Mouse (Mus musculus) limb, embryonic 12.5 days (tissue): ENCODE results near the gene Gtf2i. TPM values are rescaled to one million over a fixed set of nuclear protein-coding genes. Genes with fewer than 3 reads are reported as not detected.
A peak's percentile ranks its signal among the peaks of the same experiment; 100 is the strongest.

ENCODE experiments used
- ATAC-seq: fragments of 200-750 bp; cut with Nextera tagmentation; 2 replicates; pipeline ENCODE4 v1.8.0; 2017; ENCODE audit warnings: low read depth, moderate TSS enrichment; ENCODE audit not compliant: insufficient number of reproducible peaks, insufficient read depth, low FRiP score, low TSS enrichment
- H3K27ac ChIP-seq: fragments of 300-500 bp; sonication (generic); 2 replicates; pipeline ENCODE4 v1.5.1; 2016; ENCODE audit warnings: mild to moderate bottlenecking, moderate library complexity
- H3K27me3 ChIP-seq: fragments of 300-500 bp; sonication (generic); 2 replicates; pipeline ENCODE4 v1.6.1; 2016; ENCODE audit warnings: mild to moderate bottlenecking, moderate library complexity
- H3K36me3 ChIP-seq: fragments of 300-500 bp; sonication (generic); 2 replicates; pipeline ENCODE4 v1.6.1; 2016; ENCODE audit warnings: mild to moderate bottlenecking, moderate library complexity
- H3K4me1 ChIP-seq: fragments of 300-500 bp; sonication (generic); replicated peaks from 2 replicates; pipeline ENCODE4 v1.6.1; 2016
- H3K4me2 ChIP-seq: fragments of 300-500 bp; sonication (generic); 2 replicates; pipeline ENCODE4 v1.6.1; 2016; ENCODE audit warnings: mild to moderate bottlenecking, moderate library complexity
- H3K4me3 ChIP-seq: fragments of 300-500 bp; sonication (generic); replicated peaks from 2 replicates; pipeline ENCODE4 v1.5.1; 2016; ENCODE audit warnings: mild to moderate bottlenecking
- H3K9ac ChIP-seq: fragments of 300-500 bp; sonication (generic); replicated peaks from 2 replicates; pipeline ENCODE4 v1.6.1; 2016; ENCODE audit warnings: mild to moderate bottlenecking, moderate library complexity
- H3K9me3 ChIP-seq: fragments of 300-500 bp; sonication (generic); 2 replicates; pipeline ENCODE4 v1.6.1; 2016; ENCODE audit warnings: mild to moderate bottlenecking, moderate library complexity
- WGBS: fragments of 180-500 bp; shearing (Covaris S2); methylation state at CpG from one replicate; pipeline ENCODE4 v1.1.7; 2016; 5-methylcytosine and 5-hydroxymethylcytosine counted together
- polyA plus RNA-seq: library from polyadenylated mRNA; unstranded; fragments of >200 nt; fragmentation: Nextera tagmentation; extraction: Ambion mirVana; gene quantifications from 2 replicates; pipeline ENCODE4 v1.2.1, GENCODE M21; 2016

The Gtf2i gene
- polyA plus RNA-seq, 1 experiment from 2014 or later, result 235 TPM

GRCm38 (mm10) chr5:134277109-134277508 lies 37.5 kb downstream of the Gtf2i start:
- Histone ChIP-seq H3K27me3 (no peaks in the 10 kb centered on the region), H3K4me2 (no peak overlapping the region), H3K9me3 (no peaks in the 10 kb centered on the region), H3K4me1 (no peaks in the 10 kb centered on the region), H3K9ac (no peak overlapping the region), H3K27ac (no peak overlapping the region), H3K4me3 (no peak overlapping the region), H3K36me3 (peaks cover 96% of the 10 kb centered on the region)
- WGBS, result 88% methylated on average over 4 of the region's 4 CpGs
- no peak for ATAC-seq

DNA sequence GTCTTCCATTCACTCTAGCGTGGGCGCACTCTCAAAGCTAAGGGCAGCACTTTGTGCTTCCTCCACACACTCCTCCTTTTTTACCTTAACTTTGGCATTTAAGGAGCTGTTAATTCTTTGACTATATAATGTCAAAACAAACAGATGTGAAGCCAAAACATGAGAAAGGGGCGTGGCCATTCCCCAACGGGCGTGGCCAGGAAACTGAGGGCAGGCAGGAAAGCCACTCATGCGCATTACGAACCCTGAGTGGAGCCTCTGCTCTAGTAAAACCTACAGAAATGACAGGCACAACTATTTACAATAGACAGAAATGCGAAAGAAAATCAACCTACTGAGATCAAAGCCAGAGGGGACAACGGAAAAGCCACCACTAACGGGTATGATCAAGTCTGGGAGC lies 39.0 kb downstream of the Gtf2i start:
- H3K4me2 ChIP-seq, result no peak overlapping the region
- no peak overlapping the region for H3K4me3 ChIP-seq
- H3K27ac ChIP-seq, result no peak overlapping the region
- ATAC-seq, result no peak
- no peak overlapping the region for H3K9ac ChIP-seq
- 92% methylated on average over 10 of the region's 10 CpGs for WGBS
- H3K4me1 ChIP-seq, result no peaks in the 10 kb centered on the region
- no peaks in the 10 kb centered on the region for H3K27me3 ChIP-seq
- H3K36me3 ChIP-seq, result peaks cover 97% of the 10 kb centered on the region
- H3K9me3 ChIP-seq, result no peaks in the 10 kb centered on the region

GRCm38 (mm10) chr5:134275021-134275420 lies 39.5 kb downstream of the Gtf2i start:
- 88% methylated on average over 11 of the region's 11 CpGs for WGBS
- ATAC-seq, result no peak
- no peak overlapping the region for H3K27ac ChIP-seq
- no peak overlapping the region for H3K4me3 ChIP-seq
- H3K4me2 ChIP-seq, result no peak overlapping the region
- H3K9me3 ChIP-seq, result no peaks in the 10 kb centered on the region
- H3K9ac ChIP-seq, result no peak overlapping the region
- no peaks in the 10 kb centered on the region for H3K4me1 ChIP-seq
- H3K36me3 ChIP-seq, result peaks cover 97% of the 10 kb centered on the region
- no peaks in the 10 kb centered on the region for H3K27me3 ChIP-seq

DNA sequence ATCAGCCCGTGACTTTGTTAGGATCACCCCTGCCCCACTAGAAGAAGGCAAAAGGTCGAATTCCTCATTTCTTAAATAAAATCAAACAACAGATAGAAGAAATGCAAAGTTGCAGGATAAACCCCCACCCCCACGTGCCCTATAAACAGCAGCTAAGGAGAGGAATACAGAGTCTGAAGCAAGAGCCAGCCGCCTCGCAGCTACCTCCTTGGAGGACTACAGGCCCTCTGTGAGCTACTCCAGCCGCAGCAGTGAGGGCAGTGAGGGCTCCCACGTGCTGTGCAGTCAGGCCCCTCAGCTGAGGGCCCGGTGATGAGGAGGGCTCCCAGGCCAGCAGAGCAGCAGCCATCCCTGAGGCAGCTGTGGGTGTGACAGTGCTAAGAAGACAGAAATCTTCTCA lies 40.8 kb downstream of the Gtf2i start:
- H3K27me3 ChIP-seq, result no peaks in the 10 kb centered on the region
- H3K36me3 ChIP-seq, result peaks cover 96% of the 10 kb centered on the region
- no peak overlapping the region for H3K9ac ChIP-seq
- H3K4me1 ChIP-seq, result no peaks in the 10 kb centered on the region
- H3K4me3 ChIP-seq, result no peak overlapping the region
- 88% methylated on average over 8 of the region's 8 CpGs for WGBS
- H3K9me3 ChIP-seq, result no peaks in the 10 kb centered on the region
- no peak overlapping the region for H3K27ac ChIP-seq
- H3K4me2 ChIP-seq, result no peak overlapping the region
- no peak for ATAC-seq

- Histone ChIP-seq H3K4me3 (no peak overlapping the region), H3K36me3 (peaks cover 96% of the 10 kb centered on the region), H3K9ac (no peak overlapping the region), H3K4me2 (no peak overlapping the region), H3K9me3 (no peaks in the 10 kb centered on the region), H3K27me3 (no peaks in the 10 kb centered on the region), H3K27ac (no peak overlapping the region; the same call in 1 of the 2 replicates), H3K4me1 (no peaks in the 10 kb centered on the region)
- no peak for ATAC-seq
- 81% methylated on average over 11 of the region's 11 CpGs for WGBS
These were observed 41.8 kb downstream of the Gtf2i start for GRCm38 (mm10) chr5:134272761-134273160.

DNA sequence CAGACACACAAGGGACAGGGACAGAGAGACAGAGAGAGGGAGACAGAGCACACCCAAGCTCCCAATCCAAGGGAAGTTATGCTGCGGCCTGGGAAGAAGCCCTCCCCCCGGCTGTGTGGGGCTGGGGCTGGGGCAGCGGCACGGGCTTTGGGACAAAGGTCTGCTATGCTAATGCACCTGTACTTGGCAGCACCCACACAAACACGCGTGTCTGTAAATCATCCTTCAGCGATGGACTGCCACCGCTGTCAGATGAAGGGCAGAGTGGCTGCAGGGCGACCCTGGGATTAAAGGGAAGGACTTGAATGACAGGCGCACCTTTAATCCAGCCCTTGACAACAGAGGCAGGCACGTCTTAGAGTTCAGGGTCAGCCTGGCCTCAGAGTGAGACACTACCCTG lies 43.1 kb downstream of the Gtf2i start:
- H3K4me3 ChIP-seq, result no peak overlapping the region
- ATAC-seq, result no peak
- H3K36me3 ChIP-seq, result peaks cover 96% of the 10 kb centered on the region
- no peak overlapping the region for H3K27ac ChIP-seq
- no peak overlapping the region for H3K4me2 ChIP-seq
- H3K9ac ChIP-seq, result no peak overlapping the region
- no peaks in the 10 kb centered on the region for H3K9me3 ChIP-seq
- H3K27me3 ChIP-seq, result no peaks in the 10 kb centered on the region
- no peaks in the 10 kb centered on the region for H3K4me1 ChIP-seq
- 90% methylated on average over 11 of the region's 11 CpGs for WGBS

DNA sequence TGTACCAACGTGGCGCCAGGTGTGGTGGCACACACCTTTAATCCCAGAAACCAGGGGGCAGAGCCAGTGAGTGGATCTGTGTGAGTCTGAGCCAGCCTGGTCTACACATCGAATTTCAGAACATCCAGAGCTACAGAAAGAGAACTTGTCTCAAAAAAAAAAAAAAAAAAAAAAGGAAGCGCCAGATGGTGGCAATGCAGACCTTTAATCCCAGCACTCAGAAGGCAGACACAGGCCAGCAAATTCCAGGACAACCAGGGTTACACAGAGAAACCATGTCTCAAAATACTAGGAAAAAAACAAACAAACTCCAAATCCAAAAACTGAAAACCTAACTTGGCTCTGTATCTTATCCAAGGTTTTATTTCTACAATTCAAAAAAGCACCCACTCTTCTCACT lies 44.0 kb downstream of the Gtf2i start:
- Histone ChIP-seq H3K4me2 (no peak overlapping the region), H3K27ac (no peak overlapping the region), H3K36me3 (peaks cover 98% of the 10 kb centered on the region), H3K4me3 (no peak overlapping the region), H3K4me1 (no peaks in the 10 kb centered on the region), H3K9me3 (no peaks in the 10 kb centered on the region), H3K27me3 (no peaks in the 10 kb centered on the region), H3K9ac (no peak overlapping the region)
- 91% methylated on average over 4 of the region's 4 CpGs for WGBS
- no peak for ATAC-seq

DNA sequence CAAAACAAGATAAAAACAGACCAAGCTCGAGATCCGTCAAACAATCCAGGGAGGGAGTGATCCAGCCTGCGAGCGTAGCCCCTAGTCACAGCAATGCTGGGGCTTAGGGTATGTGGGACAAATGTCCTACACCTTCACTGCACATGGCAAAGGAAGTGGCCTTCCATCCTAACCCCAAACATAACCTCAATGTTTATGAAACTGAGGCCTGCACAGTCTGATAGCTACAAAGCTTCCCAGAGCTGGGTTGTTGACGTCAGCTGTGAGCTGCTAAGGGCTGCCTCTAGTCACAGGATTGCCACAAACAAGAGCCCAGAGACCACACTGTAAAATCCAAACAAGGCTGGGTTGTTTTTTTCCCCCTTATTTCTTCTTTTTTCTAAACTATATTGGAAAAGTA lies 44.8 kb downstream of the Gtf2i start:
- no peak for ATAC-seq

DNA sequence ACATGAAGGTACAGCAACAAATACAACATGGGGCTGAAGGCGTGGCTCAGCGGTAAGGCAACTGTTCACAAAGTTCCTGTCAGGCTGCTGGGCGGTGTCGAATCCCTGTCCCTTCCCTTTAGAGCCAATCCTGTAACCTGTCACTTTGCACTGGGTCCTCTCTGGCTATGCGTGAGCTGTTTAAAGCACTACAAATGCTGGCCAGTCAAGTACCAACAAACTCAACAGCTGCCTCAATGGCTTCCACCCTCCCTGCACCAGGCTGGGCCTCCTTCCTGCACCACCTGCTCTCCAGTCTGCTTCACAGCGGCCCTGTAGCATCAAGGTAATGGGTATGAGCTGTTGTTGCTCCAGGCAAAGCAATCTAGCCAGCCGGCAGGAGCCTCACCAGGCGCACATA lies 45.8 kb downstream of the Gtf2i start:
- ATAC-seq, result no peak
- H3K9me3 ChIP-seq, result no peaks in the 10 kb centered on the region
- no peak overlapping the region for H3K4me3 ChIP-seq
- H3K9ac ChIP-seq, result no peak overlapping the region
- H3K4me2 ChIP-seq, result no peak overlapping the region
- peaks cover 98% of the 10 kb centered on the region for H3K36me3 ChIP-seq
- H3K4me1 ChIP-seq, result no peaks in the 10 kb centered on the region
- no peaks in the 10 kb centered on the region for H3K27me3 ChIP-seq
- H3K27ac ChIP-seq, result no peak overlapping the region
- 94% methylated on average over 8 of the region's 8 CpGs for WGBS

More for the DNA sequence above, 44.8 kb downstream of the Gtf2i start:
- peaks cover 98% of the 10 kb centered on the region for H3K36me3 ChIP-seq
- 89% methylated on average over 5 of the region's 5 CpGs for WGBS
- no peak overlapping the region for H3K4me2 ChIP-seq
- no peaks in the 10 kb centered on the region for H3K4me1 ChIP-seq
- no peak overlapping the region for H3K27ac ChIP-seq
- H3K9ac ChIP-seq, result no peak overlapping the region
- H3K4me3 ChIP-seq, result no peak overlapping the region
- no peaks in the 10 kb centered on the region for H3K9me3 ChIP-seq
- no peaks in the 10 kb centered on the region for H3K27me3 ChIP-seq

- peak overlapping the region; percentile 29; the same call in 1 of the 2 replicates for H3K27ac ChIP-seq
- no peak for ATAC-seq
- H3K36me3 ChIP-seq, result peaks cover 98% of the 10 kb centered on the region
These were observed 48.2 kb downstream of the Gtf2i start for GRCm38 (mm10) chr5:134266404-134266803.

GRCm38 (mm10) chr5:134265890-134266289 lies 48.7 kb downstream of the Gtf2i start:
- H3K4me1 ChIP-seq, result no peaks in the 10 kb centered on the region
- WGBS, result 80% methylated on average over 2 of the region's 2 CpGs
- H3K27ac ChIP-seq, result no peak overlapping the region
- H3K27me3 ChIP-seq, result no peaks in the 10 kb centered on the region
- H3K9me3 ChIP-seq, result no peaks in the 10 kb centered on the region
- no peak for ATAC-seq
- H3K9ac ChIP-seq, result no peak overlapping the region
- no peak overlapping the region for H3K4me3 ChIP-seq
- H3K36me3 ChIP-seq, result peaks cover 98% of the 10 kb centered on the region
- no peak overlapping the region for H3K4me2 ChIP-seq

More at GRCm38 (mm10) chr5:134266404-134266803, 48.2 kb downstream of the Gtf2i start:
- H3K27me3 ChIP-seq, result no peaks in the 10 kb centered on the region
- WGBS, result 90% methylated on average over 18 of the region's 18 CpGs
- no peak overlapping the region for H3K9ac ChIP-seq
- H3K9me3 ChIP-seq, result no peaks in the 10 kb centered on the region
- no peak overlapping the region for H3K4me2 ChIP-seq
- H3K4me3 ChIP-seq, result no peak overlapping the region
- no peaks in the 10 kb centered on the region for H3K4me1 ChIP-seq

GRCm38 (mm10) chr5:134260001-134260636 lies 54.4 kb downstream of the Gtf2i start:
- Histone ChIP-seq H3K9ac (no peak overlapping the region), H3K36me3 (peaks cover 98% of the 10 kb centered on the region), H3K4me2 (no peak overlapping the region), H3K9me3 (no peaks in the 10 kb centered on the region), H3K4me3 (no peak overlapping the region), H3K4me1 (no peaks in the 10 kb centered on the region), H3K27me3 (no peaks in the 10 kb centered on the region), H3K27ac (no peak overlapping the region)
- 92% methylated on average over 9 of the region's 9 CpGs for WGBS
- ATAC-seq, result no peak
